Mouse (Mus musculus) intestine, embryonic 14.5 days (tissue): ENCODE results near the gene Glis1. TPM values are rescaled to one million over a fixed set of nuclear protein-coding genes. Genes with fewer than 3 reads are reported as not detected.
A peak's percentile ranks its signal among the peaks of the same experiment; 100 is the strongest.

Source experiments
- ATAC-seq: fragments of 200-750 bp; cut with Nextera tagmentation; replicated peaks from 2 replicates; pipeline ENCODE4 v1.8.0; 2017; ENCODE audit warnings: low read depth, moderate number of reproducible peaks, moderate TSS enrichment, moderate library complexity; ENCODE audit not compliant: low FRiP score, low TSS enrichment
- DNase-seq: peaks from one replicate; pipeline ENCODE4 v3.0.0-alpha.2; 2018; ENCODE audit warnings: low spot score
- H3K27ac ChIP-seq: fragments of 300-500 bp; sonication (generic); 2 replicates; pipeline ENCODE4 v1.5.1; 2014; ENCODE audit warnings: low read depth, mild to moderate bottlenecking, control low read depth
- H3K27me3 ChIP-seq: fragments of 300-500 bp; sonication (generic); replicated peaks from 2 replicates; pipeline ENCODE4 v1.6.1; 2014; ENCODE audit warnings: low read length, control low read depth; ENCODE audit not compliant: control insufficient read depth, insufficient read depth
- H3K36me3 ChIP-seq: fragments of 300-500 bp; sonication (generic); 2 replicates; pipeline ENCODE4 v1.6.1; 2014; ENCODE audit warnings: low read length, control low read depth; ENCODE audit not compliant: control insufficient read depth, insufficient read depth
- H3K4me1 ChIP-seq: fragments of 300-500 bp; sonication (generic); replicated peaks from 2 replicates; pipeline ENCODE4 v1.6.1; 2014; ENCODE audit warnings: low read length, control low read depth, mixed read lengths; ENCODE audit not compliant: control insufficient read depth, insufficient read depth
- H3K4me2 ChIP-seq: fragments of 300-500 bp; sonication (generic); 2 replicates; pipeline ENCODE4 v1.6.1; 2014; ENCODE audit warnings: low read length
- H3K4me3 ChIP-seq: fragments of 300-500 bp; sonication (generic); 2 replicates; pipeline ENCODE4 v1.5.1; 2014; ENCODE audit warnings: low read depth, low read length, control low read depth, mixed read lengths
- H3K9ac ChIP-seq: fragments of 300-500 bp; sonication (generic); 2 replicates; pipeline ENCODE4 v1.6.1; 2014; ENCODE audit warnings: mild to moderate bottlenecking, low read length
- H3K9me3 ChIP-seq: fragments of 300-500 bp; sonication (generic); 2 replicates; pipeline ENCODE4 v1.6.1; 2016; ENCODE audit warnings: low read length, control low read depth; ENCODE audit not compliant: control insufficient read depth
- WGBS: fragments of 180-500 bp; shearing (Covaris S2); extraction: QIAGEN DNeasy Blood & Tissue Kit; methylation state at CpG from one replicate; pipeline ENCODE4 v1.1.7; 2014; 5-methylcytosine and 5-hydroxymethylcytosine counted together
- polyA plus RNA-seq: library from polyadenylated mRNA; unstranded; fragments of >200 nt; fragmentation: Nextera tagmentation; extraction: Ambion mirVana; gene quantifications from 2 replicates; pipeline ENCODE4 v1.2.1, GENCODE M21; 2014

The Glis1 gene
- polyA plus RNA-seq, 1 experiment from 2014 or later, result 0.43 TPM

DNA sequence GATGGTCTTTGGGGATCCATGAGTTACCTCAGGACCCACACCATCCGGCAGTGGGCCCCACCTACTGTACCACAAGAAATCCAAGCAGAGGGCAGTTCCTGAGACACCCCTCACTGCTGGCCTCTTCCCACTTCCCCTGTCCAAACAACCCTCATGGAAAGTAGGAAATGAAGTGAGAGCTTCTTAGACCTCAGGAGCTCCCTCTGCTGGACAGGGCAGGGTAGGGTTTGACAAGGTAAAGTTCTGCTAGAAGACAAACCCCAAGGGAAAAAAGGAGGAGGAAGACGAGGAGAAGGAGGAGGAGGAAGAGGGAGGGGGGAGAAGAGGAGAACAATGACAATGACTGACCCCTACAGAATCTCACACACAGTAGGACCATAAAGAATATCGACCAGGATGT lies 203.3 kb downstream of the Glis1 start:
- no peak for ATAC-seq
- WGBS, result 66% methylated on average over 3 of the region's 3 CpGs
- no peaks in the 10 kb centered on the region for H3K9me3 ChIP-seq
- H3K27me3 ChIP-seq, result no peaks in the 10 kb centered on the region
- H3K4me1 ChIP-seq, result peaks cover 9% of the 10 kb centered on the region; the same call in 1 of the 2 replicates
- H3K36me3 ChIP-seq, result no peaks in the 10 kb centered on the region
- H3K27ac ChIP-seq, result no peak overlapping the region
- H3K4me3 ChIP-seq, result no peak overlapping the region
- peak; percentile 68 for DNase-seq
- H3K4me2 ChIP-seq, result no peak overlapping the region
- no peak overlapping the region for H3K9ac ChIP-seq

- ATAC-seq (no peak), DNase-seq (no peak)
- H3K36me3 ChIP-seq, result no peaks in the 10 kb centered on the region
- no peak overlapping the region for H3K9ac ChIP-seq
- H3K27ac ChIP-seq, result peak overlapping the region; percentile 52; the same call in 1 of the 2 replicates
- H3K4me3 ChIP-seq, result no peak overlapping the region
- no peak overlapping the region for H3K4me2 ChIP-seq
- H3K27me3 ChIP-seq, result no peaks in the 10 kb centered on the region
- H3K9me3 ChIP-seq, result no peaks in the 10 kb centered on the region
- 57% methylated on average over 10 of the region's 10 CpGs for WGBS
- H3K4me1 ChIP-seq, result peaks cover 9% of the 10 kb centered on the region; the same call in 1 of the 2 replicates
Measured at GRCm38 (mm10) chr4:107638303-107638702, 203.9 kb downstream of the Glis1 start.

- no peak for DNase-seq
- no peak overlapping the region for H3K27ac ChIP-seq
- H3K4me1 ChIP-seq, result peaks cover 9% of the 10 kb centered on the region; the same call in 1 of the 2 replicates
- ATAC-seq, result no peak
- no peak overlapping the region for H3K9ac ChIP-seq
- H3K9me3 ChIP-seq, result no peaks in the 10 kb centered on the region
- H3K27me3 ChIP-seq, result no peaks in the 10 kb centered on the region
- no peak overlapping the region for H3K4me2 ChIP-seq
- 51% methylated on average over 4 of the region's 4 CpGs for WGBS
- H3K36me3 ChIP-seq, result no peaks in the 10 kb centered on the region
- no peak overlapping the region for H3K4me3 ChIP-seq
Measured at GRCm38 (mm10) chr4:107641624-107642023, 207.2 kb downstream of the Glis1 start.

GRCm38 (mm10) chr4:107648959-107649485 lies 214.6 kb downstream of the Glis1 start:
- no peaks in the 10 kb centered on the region for H3K27me3 ChIP-seq
- no peak overlapping the region for H3K9ac ChIP-seq
- ATAC-seq (no peak), DNase-seq (no peak)
- no peak overlapping the region for H3K4me2 ChIP-seq
- WGBS, result 78% methylated on average over 5 of the region's 5 CpGs
- H3K27ac ChIP-seq, result no peak overlapping the region
- no peaks in the 10 kb centered on the region for H3K9me3 ChIP-seq
- H3K4me3 ChIP-seq, result no peak overlapping the region
- H3K4me1 ChIP-seq, result 0 out of 2 replicates have a peak, but pooled peaks cover 6% of the 10 kb centered on the region
- H3K36me3 ChIP-seq, result no peaks in the 10 kb centered on the region

DNA sequence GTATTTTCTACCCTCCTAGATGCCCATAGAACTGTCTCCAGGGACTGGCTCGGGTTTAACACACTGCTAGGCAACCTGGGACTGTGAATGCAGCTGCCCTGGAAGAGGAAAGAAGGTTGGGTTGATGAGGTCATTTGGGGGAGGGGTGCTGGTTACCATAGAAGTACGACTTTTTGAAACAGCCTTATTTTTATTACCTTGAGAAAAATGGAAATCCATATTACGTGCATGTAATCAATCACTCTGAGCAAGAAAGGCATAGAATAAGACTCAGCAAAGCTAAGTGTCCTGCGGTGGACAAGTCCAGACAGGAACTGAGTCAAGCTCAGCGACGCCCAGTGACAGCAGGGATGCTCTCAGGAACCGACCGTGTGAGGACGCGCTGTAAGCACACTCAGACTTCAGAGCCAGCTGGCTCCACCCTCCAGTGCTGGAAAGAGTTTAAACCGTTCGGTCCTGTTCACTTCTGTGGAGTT lies 216.7 kb downstream of the Glis1 start:
- ATAC-seq, result no peak
- H3K9ac ChIP-seq, result no peak overlapping the region
- WGBS, result 30% methylated on average over 12 of the region's 12 CpGs
- no peak overlapping the region for H3K27ac ChIP-seq
- H3K4me2 ChIP-seq, result no peak overlapping the region
- no peak for DNase-seq
- H3K4me1 ChIP-seq, result 0 out of 2 replicates have a peak, but pooled peaks cover 6% of the 10 kb centered on the region
- no peak overlapping the region for H3K4me3 ChIP-seq
- H3K9me3 ChIP-seq, result no peaks in the 10 kb centered on the region
- no peaks in the 10 kb centered on the region for H3K27me3 ChIP-seq
- no peaks in the 10 kb centered on the region for H3K36me3 ChIP-seq

- H3K36me3 ChIP-seq, result no peaks in the 10 kb centered on the region
- H3K9ac ChIP-seq, result no peak overlapping the region
- H3K9me3 ChIP-seq, result no peaks in the 10 kb centered on the region
- WGBS, result 13% methylated on average over 7 of the region's 7 CpGs
- H3K4me1 ChIP-seq, result peaks cover 11% of the 10 kb centered on the region; the same call in 1 of the 2 replicates
- no peaks in the 10 kb centered on the region for H3K27me3 ChIP-seq
- ATAC-seq, result peak; percentile 85
- DNase-seq, result peak; percentile 91
- H3K4me3 ChIP-seq, result no peak overlapping the region
- H3K4me2 ChIP-seq, result no peak overlapping the region
- no peak overlapping the region for H3K27ac ChIP-seq
Measured at GRCm38 (mm10) chr4:107652598-107653279, 218.3 kb downstream of the Glis1 start.

- DNase-seq (no peak), ATAC-seq (no peak)
- Histone ChIP-seq H3K27ac (no peak overlapping the region), H3K4me3 (no peak overlapping the region), H3K9ac (no peak overlapping the region), H3K4me2 (no peak overlapping the region), H3K36me3 (no peaks in the 10 kb centered on the region), H3K4me1 (peaks cover 11% of the 10 kb centered on the region; the same call in 1 of the 2 replicates), H3K9me3 (no peaks in the 10 kb centered on the region), H3K27me3 (no peaks in the 10 kb centered on the region)
- 70% methylated on average over 5 of the region's 5 CpGs for WGBS
Measured at GRCm38 (mm10) chr4:107653280-107653643, 218.9 kb downstream of the Glis1 start.

DNA sequence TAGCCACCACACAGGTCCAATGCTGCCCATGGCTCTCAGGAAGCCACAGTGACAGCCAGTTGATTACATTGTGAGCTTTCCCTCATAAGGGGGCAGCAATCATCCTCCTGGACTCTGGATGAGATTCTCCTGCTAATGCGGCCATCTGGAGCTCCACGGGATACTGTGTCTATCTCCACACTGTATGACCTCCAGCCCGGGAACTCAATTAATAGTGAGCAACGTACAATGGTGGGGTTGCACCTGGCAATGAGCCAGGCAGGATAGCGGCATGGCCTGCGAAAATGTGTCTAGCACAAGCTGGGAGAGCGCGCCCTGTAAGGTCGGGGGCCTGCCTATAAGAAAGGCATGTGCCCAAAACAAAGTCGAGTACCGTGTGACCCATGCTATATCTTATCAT lies 226.3 kb downstream of the Glis1 start:
- ATAC-seq, result no peak
- peaks cover 6% of the 10 kb centered on the region; the same call in 1 of the 2 replicates for H3K4me1 ChIP-seq
- H3K27ac ChIP-seq, result no peak overlapping the region
- no peak overlapping the region for H3K4me2 ChIP-seq
- no peaks in the 10 kb centered on the region for H3K9me3 ChIP-seq
- H3K36me3 ChIP-seq, result no peaks in the 10 kb centered on the region
- 87% methylated on average over 11 of the region's 11 CpGs for WGBS
- H3K4me3 ChIP-seq, result no peak overlapping the region
- DNase-seq, result no peak
- no peak overlapping the region for H3K9ac ChIP-seq
- H3K27me3 ChIP-seq, result no peaks in the 10 kb centered on the region

- Histone ChIP-seq H3K27me3 (peaks cover 14% of the 10 kb centered on the region), H3K4me1 (no peaks in the 10 kb centered on the region), H3K9ac (no peak overlapping the region), H3K4me3 (no peak overlapping the region), H3K36me3 (no peaks in the 10 kb centered on the region), H3K27ac (no peak overlapping the region), H3K9me3 (no peaks in the 10 kb centered on the region), H3K4me2 (no peak overlapping the region)
- ATAC-seq (no peak), DNase-seq (no peak)
- 87% methylated on average over 2 of the region's 2 CpGs for WGBS
Measured at GRCm38 (mm10) chr4:107668514-107668913, 234.1 kb downstream of the Glis1 start.
